Mouse (Mus musculus) heart, adult 2 months (tissue): ENCODE measurements around the gene Cd6. TPM values are rescaled to one million over a fixed set of nuclear protein-coding genes. Genes with fewer than 3 reads are reported as not detected.

Experiments
- DNase-seq, 2 experiments: peaks; one replicate each; pipeline ENCODE4 v3.0.0; 2021
- H3K27ac ChIP-seq: fragments of 200-600 bp; 2 replicates; pipeline ENCODE4 v1.8.1; 2022
- H3K27me3 ChIP-seq: fragments of 200-500 bp; 2 replicates; pipeline ENCODE4 v1.6.1; 2012; ENCODE audit warnings: mild to moderate bottlenecking, low read length, inconsistent platforms, mixed read lengths; ENCODE audit not compliant: control insufficient read depth, insufficient read depth
- H3K36me3 ChIP-seq: fragments of 200-500 bp; 2 replicates; pipeline ENCODE4 v1.6.1; 2012; ENCODE audit warnings: low read length, inconsistent platforms; ENCODE audit not compliant: control insufficient read depth, insufficient read depth
- H3K4me1 ChIP-seq: fragments of 200-500 bp; 2 replicates; pipeline ENCODE4 v1.6.1; 2011; ENCODE audit warnings: low read length; ENCODE audit not compliant: control insufficient read depth, insufficient read depth
- H3K4me3 ChIP-seq: fragments of 200-600 bp; 2 replicates; pipeline ENCODE4 v1.8.1; 2022
- H3K79me2 ChIP-seq: fragments of 200-500 bp; replicated peaks from 2 replicates; pipeline ENCODE4 v1.6.1; 2012; ENCODE audit warnings: mild to moderate bottlenecking, inconsistent platforms, low read length, moderate library complexity, mixed read lengths; ENCODE audit not compliant: control insufficient read depth, insufficient read depth
- H3K9ac ChIP-seq: fragments of 200-500 bp; 2 replicates; pipeline ENCODE4 v1.6.1; 2012; ENCODE audit warnings: low read depth, mild to moderate bottlenecking, control low read depth, inconsistent platforms, low read length, mixed read lengths
- CTCF ChIP-seq: fragments of 200-600 bp; IDR thresholded peaks from 2 replicates; pipeline ENCODE4 v1.8.1; 2022; ENCODE audit warnings: antibody characterized with exemption, mild to moderate bottlenecking, moderate library complexity
- EP300 ChIP-seq: fragments of 200-500 bp; IDR thresholded peaks from 2 replicates; pipeline ENCODE4 v1.6.1; 2011; ENCODE audit warnings: low read depth, low read length, control low read depth; ENCODE audit not compliant: insufficient read depth
- POLR2A ChIP-seq: fragments of 200-500 bp; IDR thresholded peaks from 2 replicates; pipeline ENCODE4 v1.6.1; 2011; ENCODE audit warnings: mild to moderate bottlenecking, low read depth, low read length, control low read depth; ENCODE audit not compliant: insufficient read depth
- WGBS: fragments of 180-500 bp; shearing (Covaris S2); methylation state at CpG from one replicate; pipeline ENCODE4 v1.1.7; 2018; 5-methylcytosine and 5-hydroxymethylcytosine counted together
- intact Hi-C: fragments of 180-260 bp; cut with DNase I; formaldehyde crosslinking; loops from one replicate; pipeline ENCODE4 v1.15.1; 2025
- polyA plus RNA-seq: library from polyadenylated mRNA; depleted of rRNA; stranded (reverse); fragments of >200 nt; gene quantifications from 2 replicates; pipeline ENCODE4 v1.2.3, GENCODE M21; 2012
- total RNA-seq, 2 experiments: library from RNA; stranded (reverse); gene quantifications; 2 replicates each; pipeline ENCODE4 v1.2.3; 2021

The Cd6 gene
- total and polyA plus RNA-seq, 3 experiments: 0.07 to 0.76 TPM; not detected in 1

DNA sequence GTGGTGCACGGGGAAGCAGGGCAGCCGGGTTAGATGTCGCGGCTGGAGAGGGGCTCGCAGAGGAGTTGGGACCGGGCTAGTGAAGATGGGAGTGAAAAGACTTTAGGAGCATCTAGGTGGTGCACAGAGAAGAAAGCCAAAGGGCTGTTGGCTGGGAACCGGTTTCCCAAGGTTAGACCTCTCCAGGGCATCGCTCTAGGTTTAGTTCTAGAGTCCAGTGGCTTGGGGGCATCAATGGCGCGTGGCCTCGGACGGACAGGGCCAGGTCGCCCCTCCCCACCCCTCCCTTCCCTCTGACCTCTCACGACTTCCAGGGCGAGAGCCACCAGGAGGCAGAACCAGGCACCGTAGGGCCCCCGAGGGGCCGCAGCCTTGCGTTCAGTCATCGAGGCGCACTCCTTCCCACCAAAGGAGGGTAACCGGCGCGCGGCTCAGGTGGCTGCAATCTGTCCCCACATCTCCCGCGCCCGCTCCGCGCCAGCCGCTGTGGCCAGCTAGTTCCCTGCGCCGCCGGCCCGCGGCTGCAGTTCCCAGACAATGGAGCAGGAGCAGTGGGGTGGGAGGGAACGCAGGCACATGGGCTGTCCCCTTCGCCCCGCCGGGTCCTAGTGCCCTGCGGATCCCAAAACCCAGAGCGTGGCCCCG is 39.5 kb upstream of the Cd6 start:
- Histone ChIP-seq H3K79me2 (no peaks in the 10 kb centered on the region), H3K4me1 (peaks cover 5% of the 10 kb centered on the region), H3K27me3 (no peaks in the 10 kb centered on the region), H3K36me3 (no peaks in the 10 kb centered on the region), H3K9ac (peak overlapping the region; percentile 80), H3K4me3 (peak overlapping the region; percentile 86), H3K27ac (peak overlapping the region; percentile 77; the same call in 1 of the 2 replicates)
- WGBS: under 1% methylated on average over 43 of the region's 43 CpGs
- TF ChIP-seq EP300 (no peak), POLR2A (0 out of 2 replicates have a peak, but pooled peaks have one; percentile 54), CTCF (peak; percentile 35)
- intact Hi-C loops: no loop called here
- peak; percentile 85 to 87 for DNase-seq

DNA sequence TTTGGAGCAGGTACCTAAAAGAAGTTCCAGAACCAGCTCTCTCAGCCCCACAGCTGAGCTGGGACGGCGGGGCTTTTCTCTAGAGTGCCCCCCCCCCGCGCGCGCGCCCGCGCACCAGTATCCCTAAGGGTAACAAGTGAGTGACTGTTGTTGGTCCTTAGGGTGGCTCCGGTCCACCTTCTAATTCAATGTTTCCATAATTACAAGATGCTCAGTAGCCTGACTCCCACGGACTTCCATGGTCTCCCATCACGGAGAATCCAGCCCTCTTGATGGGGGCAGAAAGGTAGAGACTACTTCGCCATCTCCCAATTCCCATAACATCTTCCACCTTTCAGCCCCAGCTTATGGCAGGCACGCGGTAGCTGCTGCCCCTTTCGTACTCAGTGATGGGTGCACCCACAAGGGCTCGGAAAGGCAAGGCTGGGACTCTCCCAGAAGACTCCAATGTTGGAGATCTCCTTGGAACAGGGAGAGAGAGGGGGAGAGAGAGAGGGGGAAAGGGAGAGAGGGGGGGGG is 38.8 kb upstream of the Cd6 start:
- Histone ChIP-seq H3K4me1 (peaks cover 5% of the 10 kb centered on the region), H3K27ac (no peak overlapping the region), H3K27me3 (no peaks in the 10 kb centered on the region), H3K4me3 (peak overlapping the region; percentile 86), H3K36me3 (no peaks in the 10 kb centered on the region), H3K79me2 (no peaks in the 10 kb centered on the region), H3K9ac (peak overlapping the region; percentile 80)
- no peak for TF ChIP-seq EP300
- no peak for TF ChIP-seq POLR2A
- WGBS: 3% methylated on average over 17 of the region's 17 CpGs
- intact Hi-C loops: no loop called here
- DNase-seq: no peak

DNA sequence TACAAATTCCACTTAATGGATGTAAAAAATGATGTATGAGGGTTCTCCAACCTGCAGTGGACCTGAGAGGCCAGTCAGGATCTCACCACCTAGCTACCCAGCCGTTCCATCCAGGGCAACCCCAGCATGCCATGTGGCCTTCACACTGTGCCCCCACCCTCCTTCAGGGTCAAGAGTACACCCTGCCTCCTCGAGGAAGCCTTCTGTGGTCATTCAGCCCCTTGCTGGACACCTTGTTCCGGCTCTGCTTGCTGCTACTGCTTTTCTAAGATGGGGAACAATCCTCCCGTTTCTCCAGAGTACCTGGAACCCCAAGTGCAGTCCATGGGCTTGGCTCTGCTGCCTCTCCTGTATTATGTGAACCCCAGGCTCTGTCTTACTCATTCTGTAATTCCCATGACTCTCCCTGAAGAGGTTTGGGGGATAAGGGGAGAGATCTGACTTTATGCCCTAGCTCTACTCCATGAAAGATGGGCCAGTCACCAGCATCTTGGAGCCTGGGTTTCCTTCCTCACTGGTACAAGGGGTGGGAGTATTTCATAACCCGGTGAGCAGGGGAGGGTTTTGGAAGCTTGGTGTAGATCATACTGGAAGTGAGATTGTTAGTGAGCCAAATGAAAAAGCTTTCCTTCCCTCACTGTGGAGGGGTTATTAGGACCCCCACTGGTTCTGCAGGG is 38.2 kb upstream of the Cd6 start:
- intact Hi-C loops: no loop called here
- no peak overlapping the region; the same call in 1 of the 2 replicates for H3K4me3 ChIP-seq
- TF ChIP-seq EP300: no peak
- TF ChIP-seq POLR2A: no peak
- TF ChIP-seq CTCF: no peak
- DNase-seq: no peak
- no peaks in the 10 kb centered on the region for H3K36me3 ChIP-seq
- H3K9ac ChIP-seq: no peak overlapping the region
- H3K27me3 ChIP-seq: no peaks in the 10 kb centered on the region
- peaks cover 5% of the 10 kb centered on the region for H3K4me1 ChIP-seq
- H3K79me2 ChIP-seq: no peaks in the 10 kb centered on the region
- no peak overlapping the region for H3K27ac ChIP-seq
- 51% methylated on average over 5 of the region's 5 CpGs for WGBS

DNA sequence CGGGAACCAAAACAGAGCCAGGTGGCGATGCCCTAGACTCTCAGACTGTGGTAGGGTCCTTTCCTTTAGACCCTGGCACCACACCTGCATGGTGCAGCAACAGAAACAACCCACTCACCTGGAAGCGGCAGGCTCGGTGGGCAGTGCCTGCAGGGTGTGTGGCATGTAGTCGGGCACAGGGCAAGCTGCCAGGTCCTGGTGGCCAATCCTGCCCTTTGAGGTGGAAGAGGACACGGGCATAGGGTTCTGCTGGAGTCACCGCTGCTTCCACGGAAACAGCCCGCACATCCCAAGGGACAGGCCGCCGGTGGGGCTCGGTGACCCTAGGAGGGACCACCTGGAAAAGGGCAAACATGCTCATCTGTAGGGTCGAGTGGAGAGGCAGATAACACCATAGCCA is 36.5 kb upstream of the Cd6 start:
- no peak for DNase-seq
- Histone ChIP-seq H3K4me1 (peaks cover 5% of the 10 kb centered on the region), H3K27ac (no peak overlapping the region), H3K9ac (no peak overlapping the region), H3K36me3 (no peaks in the 10 kb centered on the region), H3K4me3 (no peak overlapping the region), H3K27me3 (no peaks in the 10 kb centered on the region), H3K79me2 (no peaks in the 10 kb centered on the region)
- intact Hi-C loops: no loop called here
- TF ChIP-seq CTCF (no peak), EP300 (no peak), POLR2A (no peak)
- WGBS: 92% methylated on average over 13 of the region's 13 CpGs

DNA sequence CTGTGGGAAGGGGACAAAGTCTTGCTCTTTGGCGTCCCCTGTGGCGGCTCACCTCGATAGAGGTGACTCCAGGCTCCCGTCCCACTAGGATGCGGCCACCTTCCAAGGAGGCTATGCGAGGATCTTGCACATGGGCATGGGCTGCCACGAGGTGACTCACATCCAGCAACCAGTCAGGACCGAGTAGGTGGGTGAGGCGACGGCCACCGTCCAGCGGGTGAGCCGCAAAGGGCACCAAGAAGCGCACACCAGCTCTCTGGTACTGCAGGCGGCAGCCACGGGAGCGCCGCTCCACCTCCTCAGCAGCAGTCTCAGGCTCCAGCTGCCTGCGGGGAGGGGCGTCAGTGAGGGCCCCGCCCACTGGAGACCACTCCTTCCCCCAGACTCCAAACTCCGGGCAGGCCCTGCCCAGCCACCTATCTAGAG is 30.2 kb upstream of the Cd6 start:
- no peaks in the 10 kb centered on the region for H3K4me1 ChIP-seq
- H3K9ac ChIP-seq: no peak overlapping the region
- no peak for TF ChIP-seq EP300
- TF ChIP-seq POLR2A: no peak
- no peak for TF ChIP-seq CTCF
- intact Hi-C loops: no loop called here
- H3K4me3 ChIP-seq: no peak overlapping the region
- H3K79me2 ChIP-seq: no peaks in the 10 kb centered on the region
- no peaks in the 10 kb centered on the region for H3K36me3 ChIP-seq
- no peak for DNase-seq
- H3K27me3 ChIP-seq: no peaks in the 10 kb centered on the region
- 70% methylated on average over 22 of the region's 22 CpGs for WGBS
- no peak overlapping the region for H3K27ac ChIP-seq

DNA sequence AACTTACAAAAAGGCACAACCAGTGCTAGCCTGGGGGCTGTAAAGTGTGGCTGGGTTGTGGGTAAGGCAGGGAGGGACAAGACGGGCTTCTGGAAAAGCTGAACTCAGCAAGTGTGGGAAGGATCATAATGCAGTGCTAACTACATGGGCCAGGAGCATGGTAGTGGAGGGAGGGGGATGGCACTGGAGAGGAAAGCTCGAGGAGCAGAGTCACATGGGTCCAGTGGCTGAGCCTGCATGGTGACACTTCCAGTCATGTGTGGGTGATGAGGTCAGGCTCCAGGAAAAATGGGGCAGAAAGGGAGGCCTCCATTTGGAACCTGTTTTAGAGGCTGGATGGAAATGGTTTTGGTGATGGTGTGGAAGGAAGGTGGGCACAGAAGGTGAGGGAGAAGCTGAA is 26.7 kb upstream of the Cd6 start:
- DNase-seq: no peak
- WGBS: 40% methylated on average over 2 of the region's 2 CpGs
- Histone ChIP-seq H3K4me3 (no peak overlapping the region), H3K36me3 (no peaks in the 10 kb centered on the region), H3K9ac (no peak overlapping the region), H3K27ac (no peak overlapping the region), H3K79me2 (no peaks in the 10 kb centered on the region), H3K27me3 (no peaks in the 10 kb centered on the region), H3K4me1 (no peaks in the 10 kb centered on the region)
- intact Hi-C loops: no loop called here
- TF ChIP-seq CTCF (no peak), POLR2A (no peak)
